30 mouse cellular contexts compared by ENCODE assay signal in the genomic region with DNA sequence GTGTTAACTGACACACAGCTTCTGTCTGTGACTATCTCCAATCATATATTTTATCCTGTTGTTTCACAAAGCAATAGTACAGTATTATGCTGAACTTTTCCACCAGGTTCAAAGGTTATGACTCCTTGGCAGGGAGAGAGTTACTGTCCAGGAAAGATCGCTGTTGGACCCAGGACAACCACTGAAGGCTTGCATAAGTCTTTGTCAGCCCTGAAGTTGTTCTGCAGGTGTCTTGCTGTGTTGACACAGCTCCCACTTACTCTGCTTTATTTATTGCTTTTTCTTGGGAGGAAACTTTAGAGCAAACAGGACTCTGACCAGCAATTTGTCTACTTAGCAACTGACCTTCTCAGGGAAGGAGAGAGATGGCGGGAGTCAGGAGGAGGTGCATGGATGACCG. TPM values are rescaled to one million over a fixed set of nuclear protein-coding genes. Genes with fewer than 3 reads are reported as not detected.
DNase-seq lines count a peak whose midpoint lies in the region; ATAC-seq and TF ChIP-seq lines count a peak whose summit lies in the region.
"Had no signal": no experiment of that assay in that cellular context is flagged by ENCODE, and none has a peak within 500 bp of the region (broad histone marks: within the 10 kb centered on the region; RNA-seq: fewer than 3 reads in every experiment).

No protein-coding gene starts in this region.

- no peak overlapping the region for H3K27ac ChIP-seq in intestine, embryonic 14.5 days (ENCODE audit: low read depth)
- H3K27ac ChIP-seq in kidney, postnatal 0 days, result no peak overlapping the region
- no peak overlapping the region for H3K27ac ChIP-seq in midbrain, embryonic 16.5 days (ENCODE audit: low read length)
- H3K27ac ChIP-seq: embryonic facial prominence, embryonic 12.5 days; hindbrain, embryonic 15.5 days; limb, embryonic 10.5 days; limb, embryonic 15.5 days; liver, embryonic 15.5 days; midbrain, embryonic 10.5 days; midbrain, embryonic 15.5 days; neural tube, embryonic 12.5 days had no signal

- intact Hi-C loops in gastrocnemius, postnatal 14 days (cut with DNase I; ENCODE audit: low total_unique reads), result no loop called here

- H3K9ac ChIP-seq in intestine, embryonic 14.5 days (ENCODE audit: low read length), result no peak overlapping the region
- H3K9ac ChIP-seq in kidney, postnatal 0 days (ENCODE audit: low read depth, low read length), result no peak overlapping the region
- no peak overlapping the region for H3K9ac ChIP-seq in midbrain, embryonic 16.5 days (ENCODE audit: low read depth, low read length)
- H3K9ac ChIP-seq: embryonic facial prominence, embryonic 12.5 days; heart, embryonic 12.5 days; hindbrain, embryonic 15.5 days; limb, embryonic 15.5 days; liver, embryonic 15.5 days; lung, embryonic 14.5 days; midbrain, embryonic 15.5 days; neural tube, embryonic 12.5 days had no signal

- DNase-seq in adipocyte (ENCODE audit: low spot score), result peak; percentile 12
- DNase-seq in intestine, embryonic 14.5 days (ENCODE audit: low spot score), result no peak
- peak; percentile 33 to 70 for DNase-seq in kidney, adult 8-10 months
- DNase-seq in kidney, postnatal 0 days (ENCODE audit: low spot score), result peak; percentile 69
- DNase-seq in gastrocnemius, postnatal 14 days, result no peak
- no peak for DNase-seq in adrenal gland, postnatal 14 days
- no peak for DNase-seq in adrenal gland, adult 8-10 months
- DNase-seq: adrenal gland, adult 2 months; B cell, adult 2 months; cerebellum, adult 11-12 months; cerebellum, adult 9-11 months; embryo, embryonic 11 days; gastrocnemius, postnatal 25 days; heart, adult 11 months; layer of hippocampus, postnatal 36 days; lung, embryonic 14.5 days; lung, postnatal 14 days had no signal

- no peaks in the 10 kb centered on the region for H3K27me3 ChIP-seq in intestine, embryonic 14.5 days (replicated peaks; ENCODE audit: control insufficient read depth, insufficient read depth, low read length)
- no peaks in the 10 kb centered on the region for H3K27me3 ChIP-seq in kidney, postnatal 0 days (ENCODE audit: insufficient read depth, low read length)
- H3K27me3 ChIP-seq in midbrain, embryonic 16.5 days (ENCODE audit: control insufficient read depth, insufficient read depth, low read depth, low read length), result no peaks in the 10 kb centered on the region
- H3K27me3 ChIP-seq: embryonic facial prominence, embryonic 12.5 days; heart, embryonic 12.5 days; hindbrain, embryonic 15.5 days; limb, embryonic 15.5 days; liver, embryonic 15.5 days; midbrain, embryonic 15.5 days; neural tube, embryonic 12.5 days had no signal

- H3K4me3 ChIP-seq in intestine, embryonic 14.5 days (ENCODE audit: low read depth, low read length), result no peak overlapping the region
- no peak overlapping the region for H3K4me3 ChIP-seq in kidney, postnatal 0 days (replicated peaks; ENCODE audit: low read depth, low read length)
- no peak overlapping the region for H3K4me3 ChIP-seq in midbrain, embryonic 16.5 days (ENCODE audit: low read depth, low read length)
- H3K4me3 ChIP-seq: embryonic facial prominence, embryonic 12.5 days; heart, embryonic 12.5 days; hindbrain, embryonic 15.5 days; limb, embryonic 10.5 days; limb, embryonic 15.5 days; liver, embryonic 15.5 days; midbrain, embryonic 10.5 days; midbrain, embryonic 15.5 days; myocyte; neural tube, embryonic 12.5 days had no signal

- no peak for TF ChIP-seq CTCF in kidney, postnatal 0 days (IDR thresholded peaks at IDR 0.05; ENCODE audit: low read depth)

- ATAC-seq in intestine, embryonic 14.5 days (replicated peaks; ENCODE audit: low FRiP score, low TSS enrichment, low read depth), result 0 out of 2 replicates have a peak, but pooled peaks have one; percentile 23
- ATAC-seq in kidney, postnatal 0 days (replicated peaks; ENCODE audit: low FRiP score, low read depth), result peak; percentile 59; the same call in 1 of the 2 replicates
- ATAC-seq in midbrain, embryonic 16.5 days, result no peak
- ATAC-seq: forebrain, embryonic 14.5 days; inflammation-experienced regulatory T-cells, adult 6 months; midbrain, embryonic 15.5 days had no signal

- 54% methylated on average over 3 of the region's 3 CpGs for WGBS in intestine, embryonic 14.5 days
- WGBS in kidney, postnatal 0 days, result 34% methylated on average over 3 of the region's 3 CpGs
- WGBS in midbrain, embryonic 16.5 days, result 92% methylated on average over 3 of the region's 3 CpGs

- H3K4me1 ChIP-seq in intestine, embryonic 14.5 days (replicated peaks; ENCODE audit: control insufficient read depth, insufficient read depth, low read length), result no peaks in the 10 kb centered on the region
- H3K4me1 ChIP-seq in kidney, postnatal 0 days (replicated peaks; ENCODE audit: insufficient read depth, low read length), result no peaks in the 10 kb centered on the region
- H3K4me1 ChIP-seq in midbrain, embryonic 16.5 days (ENCODE audit: control insufficient read depth, insufficient read depth, low read length), result no peaks in the 10 kb centered on the region
- H3K4me1 ChIP-seq: embryonic facial prominence, embryonic 12.5 days; hindbrain, embryonic 15.5 days; limb, embryonic 10.5 days; limb, embryonic 15.5 days; liver, embryonic 15.5 days; midbrain, embryonic 10.5 days; midbrain, embryonic 15.5 days; neural tube, embryonic 12.5 days had no signal

- no peaks in the 10 kb centered on the region for H3K36me3 ChIP-seq in intestine, embryonic 14.5 days (ENCODE audit: control insufficient read depth, insufficient read depth, low read length)
- no peaks in the 10 kb centered on the region for H3K36me3 ChIP-seq in kidney, postnatal 0 days (ENCODE audit: insufficient read depth, low read length)
- H3K36me3 ChIP-seq in midbrain, embryonic 16.5 days (ENCODE audit: control insufficient read depth, insufficient read depth, low read length), result no peaks in the 10 kb centered on the region
- H3K36me3 ChIP-seq: embryonic facial prominence, embryonic 12.5 days; heart, embryonic 12.5 days; hindbrain, embryonic 15.5 days; limb, embryonic 10.5 days; limb, embryonic 15.5 days; liver, embryonic 15.5 days; midbrain, embryonic 10.5 days; midbrain, embryonic 15.5 days; neural tube, embryonic 12.5 days had no signal

- no peaks in the 10 kb centered on the region for H3K9me3 ChIP-seq in intestine, embryonic 14.5 days (ENCODE audit: control insufficient read depth, low read length)
- no peaks in the 10 kb centered on the region for H3K9me3 ChIP-seq in kidney, postnatal 0 days (replicated peaks; ENCODE audit: low read length)
- no peaks in the 10 kb centered on the region for H3K9me3 ChIP-seq in midbrain, embryonic 16.5 days (replicated peaks; ENCODE audit: control insufficient read depth, low read length, poor library complexity, severe bottlenecking)
- H3K9me3 ChIP-seq: embryonic facial prominence, embryonic 12.5 days; heart, embryonic 12.5 days; hindbrain, embryonic 15.5 days; limb, embryonic 10.5 days; limb, embryonic 15.5 days; liver, embryonic 15.5 days; midbrain, embryonic 10.5 days; midbrain, embryonic 15.5 days; neural tube, embryonic 12.5 days had no signal

- no peak overlapping the region for H3K4me2 ChIP-seq in intestine, embryonic 14.5 days (ENCODE audit: low read length)
- H3K4me2 ChIP-seq in kidney, postnatal 0 days (ENCODE audit: low read length), result no peak overlapping the region
- H3K4me2 ChIP-seq in midbrain, embryonic 16.5 days (ENCODE audit: low read length), result no peak overlapping the region
- H3K4me2 ChIP-seq: embryonic facial prominence, embryonic 12.5 days; heart, embryonic 12.5 days; hindbrain, embryonic 15.5 days; limb, embryonic 15.5 days; liver, embryonic 15.5 days; lung, embryonic 14.5 days; midbrain, embryonic 15.5 days; neural tube, embryonic 12.5 days had no signal

RNA-seq across cellular contexts. Expression of a gene that starts 21.4 kb away (rescaled TPM):
- 19.4 and 20.6 TPM in 2 replicates for polyA plus RNA-seq in intestine, embryonic 14.5 days (2014; fragmentation: Nextera tagmentation; extraction: Ambion mirVana)
- polyA plus RNA-seq in kidney, postnatal 0 days (2015; fragmentation: Nextera tagmentation; extraction: Ambion mirVana), result 8.3 and 9.6 TPM in 2 replicates
- total RNA-seq in gastrocnemius, postnatal 14 days (2021), result 10 to 100 TPM; 26.8 to 33.7 TPM
- total RNA-seq in adrenal gland, postnatal 14 days (2021), result 59.0 and 62.5 TPM in 2 replicates
- total RNA-seq in adrenal gland, adult 8-10 months (2022), result 10 to 100 TPM; 68.7 to 89.1 (median 80.5) TPM
- polyA plus RNA-seq in midbrain, embryonic 16.5 days (2015; fragmentation: Nextera tagmentation; extraction: Ambion mirVana), result 40.9 and 41.7 TPM in 2 replicates

Comparison
In these comparisons a context has a peak if more than half of its experiments do, and no peak if none do; other contexts are left out.
1. DNase-seq: peak in adipocyte (single experiment), kidney, adult 8-10 months (2 of 2) and kidney, postnatal 0 days (single experiment); none in intestine, embryonic 14.5 days (single experiment), gastrocnemius, postnatal 14 days (single experiment), adrenal gland, postnatal 14 days (single experiment) and adrenal gland, adult 8-10 months (single experiment).